ENCODE assay signal across 11 mouse cellular contexts in the genomic region with DNA sequence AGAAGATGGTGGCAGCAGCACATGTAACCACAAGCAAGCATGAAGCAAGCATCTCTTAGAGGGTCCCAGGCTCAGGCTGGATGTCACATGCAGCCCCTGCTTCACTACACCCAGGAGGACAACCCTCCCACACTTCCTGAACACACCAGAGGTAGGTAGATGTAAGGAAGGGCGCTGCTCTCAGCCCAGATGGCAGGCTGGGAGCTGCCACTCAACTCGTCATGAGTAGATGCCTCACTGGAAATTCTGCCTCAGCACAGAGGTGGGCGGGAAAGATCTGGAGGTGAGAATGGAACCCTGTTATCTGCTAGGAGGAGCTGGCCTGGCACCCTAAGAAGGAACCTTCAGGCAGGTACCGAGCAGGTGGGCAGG. TPM values are rescaled to one million over a fixed set of nuclear protein-coding genes. Genes with fewer than 3 reads are reported as not detected.
DNase-seq lines count a peak whose midpoint lies in the region; ATAC-seq and TF ChIP-seq lines count a peak whose summit lies in the region.
"Had no signal": no experiment of that assay in that cellular context is flagged by ENCODE, and none has a peak within 500 bp of the region (broad histone marks: within the 10 kb centered on the region; RNA-seq: fewer than 3 reads in every experiment).

No protein-coding gene starts in this region.

- DNase-seq in left cerebral cortex, adult 2 months (ENCODE audit: extremely low spot score in 1 of 2, low spot score in 2 of 2), result no peak
- DNase-seq in left cerebral cortex, adult 9 months (ENCODE audit: low spot score in 2 of 2), result no peak
- DNase-seq in brain, embryonic 14.5 days (ENCODE audit: low read depth), result peak; percentile 73
- no peak for DNase-seq in cerebellum, adult 9-11 months
- no peak for DNase-seq in kidney, postnatal 10 days
- DNase-seq in MN1 (ENCODE audit: low spot score), result no peak
- DNase-seq: cerebellum, adult 11-12 months; right cerebral cortex, postnatal 4 days had no signal

- no peak for TF ChIP-seq POLR2A in brain, embryonic 14.5 days (IDR thresholded peaks at IDR 0.05; ENCODE audit: borderline replicate concordance, extremely low read depth, insufficient read depth, insufficient read length, poor library complexity, severe bottlenecking)

- H3K4me3 ChIP-seq in left cerebral cortex, adult 2 months, result no peak overlapping the region
- H3K4me3 ChIP-seq: limb, embryonic 13.5 days had no signal

- TF ChIP-seq CTCF in left cerebral cortex, adult 2 months (IDR thresholded peaks at IDR 0.05), result no peak
- TF ChIP-seq CTCF in brain, embryonic 14.5 days (IDR thresholded peaks at IDR 0.05; ENCODE audit: borderline replicate concordance, extremely low read depth, insufficient read depth, insufficient read length), result no peak

- H3K27ac ChIP-seq in left cerebral cortex, adult 2 months, result peak overlapping the region; percentile 50
- H3K27ac ChIP-seq: limb, embryonic 13.5 days had no signal

- intact Hi-C loops in left cerebral cortex, adult 2 months (cut with DNase I), result no loop called here

- peak; percentile 51 for ATAC-seq in CD4-positive, CD25-positive, alpha-beta regulatory T cell, adult 4 months
- ATAC-seq in inflammation-experienced regulatory T-cells, adult 6 months, result peak; percentile 57

RNA-seq across cellular contexts. Expression of gene Fam53b, which starts 45.7 kb away (rescaled TPM):
- 10 to 100 TPM; 57.1 to 75.2 TPM for total RNA-seq in left cerebral cortex, adult 2 months (2021)
- polyA plus RNA-seq in CD4-positive, CD25-positive, alpha-beta regulatory T cell, adult 4 months (2017; shearing (Covaris generic)), result 100 to 1,000 TPM in 1 of 2 experiments, 10 to 100 TPM in 1; 73.4 to 102 TPM
- 14.8 and 16.1 TPM in 2 replicates for polyA plus RNA-seq in brain, embryonic 14.5 days (2012; rRNA removed)
- polyA plus RNA-seq in inflammation-experienced regulatory T-cells, adult 6 months (2017; shearing (Covaris generic)), result 10 to 100 TPM; 53.1 to 85.7 (median 80.7) TPM
